Mouse (Mus musculus): ENCODE measurements at regions not wholly inside any gene's neighbourhood (a gene's known extent, or its start where the extent isn't known, plus 50 kb on each side); places are given as distances from the start of the nearest gene placed in this dataset.

DNA sequence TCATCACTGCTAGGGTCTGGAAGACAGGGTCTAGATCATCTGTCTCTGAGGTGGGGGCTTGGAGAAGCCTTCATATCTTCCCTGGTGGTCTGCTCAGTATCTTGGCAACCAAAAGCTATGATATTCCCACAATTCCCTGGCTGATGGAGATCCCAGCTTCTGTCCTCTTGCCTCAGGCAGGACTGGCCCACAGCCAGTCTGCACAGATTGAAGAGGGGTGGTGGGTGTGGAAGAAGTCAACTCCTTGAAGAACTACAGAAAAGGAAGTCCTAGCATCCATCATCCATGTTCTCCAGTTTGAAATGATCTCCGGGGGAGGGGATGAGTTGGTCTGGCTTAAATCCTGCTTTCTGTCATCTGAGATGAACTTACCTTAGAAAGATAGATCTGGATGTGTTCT, 134.8 kb downstream of the Trim29 start:
- TF ChIP-seq POLR2A (IDR thresholded peaks at IDR 0.05; ENCODE audit: insufficient read depth, low read depth, low read length) (no peak), CTCF (IDR thresholded peaks at IDR 0.05; ENCODE audit: insufficient read depth, low read depth, low read length) (no peak)
